Mouse (Mus musculus): Measurements from ENCODE around the gene Entr1. TPM values are rescaled to one million over a fixed set of nuclear protein-coding genes. Genes with fewer than 3 reads are reported as not detected.

Entr1 gene
- polyA plus RNA-seq, 1 experiment from 2014 or later = 160 TPM

DNA sequence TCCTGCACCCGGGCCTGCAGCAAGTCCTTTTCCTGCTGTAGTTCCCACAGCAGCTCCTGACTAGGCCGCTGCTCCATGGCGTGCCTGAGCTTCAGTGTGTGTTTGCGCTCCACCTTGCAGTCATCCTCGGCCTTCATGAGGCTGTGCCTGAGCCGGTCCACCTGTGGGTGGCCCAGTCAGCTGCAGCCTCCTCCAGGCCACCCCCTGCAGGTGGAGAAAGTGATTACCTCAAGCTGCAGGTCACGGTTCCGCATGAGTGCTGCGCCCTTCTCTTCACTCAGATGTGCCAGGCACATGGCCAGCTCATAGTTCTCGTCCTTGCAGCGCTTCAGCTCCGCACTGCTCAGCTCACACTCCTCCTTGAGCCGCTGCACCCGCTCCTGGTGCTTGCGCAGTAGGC lies 31.6 kb downstream of the Entr1 start:
- no peak for ATAC-seq (ENCODE audit: low FRiP score)
- H3K9me3 ChIP-seq (replicated peaks) = no peaks in the 10 kb centered on the region
- H3K4me2 ChIP-seq = no peak overlapping the region
- H3K36me3 ChIP-seq = no peaks in the 10 kb centered on the region
- 58% methylated on average over 15 of the region's 15 CpGs for WGBS
- H3K27me3 ChIP-seq (replicated peaks) = no peaks in the 10 kb centered on the region
- H3K4me3 ChIP-seq (replicated peaks) = no peak overlapping the region
- peaks cover 16% of the 10 kb centered on the region for H3K4me1 ChIP-seq
- H3K9ac ChIP-seq (replicated peaks) = no peak overlapping the region
- no peak overlapping the region for H3K27ac ChIP-seq (replicated peaks)

DNA sequence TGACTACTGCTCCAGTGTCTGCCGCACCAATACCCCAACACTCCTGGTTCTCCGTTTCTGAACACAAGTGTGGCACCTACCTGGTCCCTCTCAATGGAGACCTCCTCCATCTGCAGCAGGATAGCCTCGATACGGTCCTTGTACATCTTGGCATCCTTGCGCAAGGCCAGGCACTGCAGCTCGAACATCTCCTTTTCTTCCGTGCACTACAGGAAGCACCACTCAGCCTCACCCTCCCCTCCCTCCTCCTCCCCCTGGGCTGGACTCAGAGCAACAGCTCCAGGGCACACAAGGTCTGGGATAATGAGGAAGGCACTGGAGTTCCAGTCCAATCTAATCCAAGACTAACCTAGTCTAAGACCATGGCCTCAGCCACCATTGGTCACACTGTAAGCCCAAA lies 32.4 kb downstream of the Entr1 start:
- H3K9ac ChIP-seq (replicated peaks) = no peak overlapping the region
- 82% methylated on average over 7 of the region's 7 CpGs for WGBS
- no peak for ATAC-seq (ENCODE audit: low FRiP score)

DNA sequence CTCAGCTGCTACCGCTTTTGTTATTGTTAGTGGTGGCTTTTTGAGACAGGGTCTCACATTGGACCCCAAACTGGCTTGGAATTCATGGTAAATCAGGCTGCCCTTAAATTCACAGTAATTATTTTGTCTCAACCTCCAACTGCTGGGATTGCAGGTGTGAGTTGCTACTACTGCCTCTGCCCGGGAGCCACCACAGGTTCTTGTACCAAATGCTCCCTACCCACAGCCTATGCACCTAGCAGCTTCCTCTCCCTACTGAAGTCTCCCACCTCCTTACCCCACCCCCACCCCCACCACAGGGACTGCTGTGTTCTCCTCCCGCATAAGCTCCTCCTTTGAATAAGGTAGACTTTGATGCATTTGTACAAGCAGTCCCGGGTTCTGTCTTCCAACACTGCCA lies 32.9 kb downstream of the Entr1 start:
- WGBS = 87% methylated on average over 4 of the region's 4 CpGs
- no peak overlapping the region for H3K9ac ChIP-seq (replicated peaks)

More for the DNA sequence above, 32.4 kb downstream of the Entr1 start:
- Histone ChIP-seq H3K4me2 (no peak overlapping the region), H3K36me3 (no peaks in the 10 kb centered on the region), H3K9me3 (replicated peaks) (no peaks in the 10 kb centered on the region), H3K27me3 (replicated peaks) (no peaks in the 10 kb centered on the region), H3K27ac (replicated peaks) (no peak overlapping the region), H3K4me1 (peaks cover 17% of the 10 kb centered on the region), H3K4me3 (replicated peaks) (no peak overlapping the region)

DNA sequence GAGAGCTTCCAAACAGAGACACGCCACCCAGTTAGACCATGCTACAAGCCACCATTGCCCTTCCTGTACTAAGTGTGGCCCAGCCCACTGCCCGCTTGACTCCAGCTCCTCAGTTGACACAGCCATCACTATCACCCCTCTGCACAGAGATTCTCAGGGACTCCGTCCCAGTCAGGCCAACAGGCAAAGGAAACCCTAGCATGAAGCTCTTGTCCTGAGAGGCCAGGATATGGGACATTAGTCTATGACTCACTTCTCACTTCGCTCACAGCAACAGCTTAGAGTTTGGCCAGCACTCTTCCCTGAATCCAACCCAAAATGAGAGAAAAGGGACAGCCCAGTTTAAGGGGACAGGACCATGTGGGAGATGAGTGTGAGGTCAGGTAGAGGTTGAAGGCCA lies 34.7 kb downstream of the Entr1 start:
- ATAC-seq (ENCODE audit: low FRiP score) = no peak
- no peak overlapping the region for H3K4me2 ChIP-seq

More for the DNA sequence above, 32.9 kb downstream of the Entr1 start:
- Histone ChIP-seq H3K9me3 (replicated peaks) (no peaks in the 10 kb centered on the region), H3K4me2 (no peak overlapping the region), H3K4me3 (replicated peaks) (no peak overlapping the region), H3K27me3 (replicated peaks) (no peaks in the 10 kb centered on the region), H3K36me3 (no peaks in the 10 kb centered on the region), H3K4me1 (peaks cover 19% of the 10 kb centered on the region), H3K27ac (replicated peaks) (no peak overlapping the region)
- ATAC-seq (ENCODE audit: low FRiP score) = no peak

DNA sequence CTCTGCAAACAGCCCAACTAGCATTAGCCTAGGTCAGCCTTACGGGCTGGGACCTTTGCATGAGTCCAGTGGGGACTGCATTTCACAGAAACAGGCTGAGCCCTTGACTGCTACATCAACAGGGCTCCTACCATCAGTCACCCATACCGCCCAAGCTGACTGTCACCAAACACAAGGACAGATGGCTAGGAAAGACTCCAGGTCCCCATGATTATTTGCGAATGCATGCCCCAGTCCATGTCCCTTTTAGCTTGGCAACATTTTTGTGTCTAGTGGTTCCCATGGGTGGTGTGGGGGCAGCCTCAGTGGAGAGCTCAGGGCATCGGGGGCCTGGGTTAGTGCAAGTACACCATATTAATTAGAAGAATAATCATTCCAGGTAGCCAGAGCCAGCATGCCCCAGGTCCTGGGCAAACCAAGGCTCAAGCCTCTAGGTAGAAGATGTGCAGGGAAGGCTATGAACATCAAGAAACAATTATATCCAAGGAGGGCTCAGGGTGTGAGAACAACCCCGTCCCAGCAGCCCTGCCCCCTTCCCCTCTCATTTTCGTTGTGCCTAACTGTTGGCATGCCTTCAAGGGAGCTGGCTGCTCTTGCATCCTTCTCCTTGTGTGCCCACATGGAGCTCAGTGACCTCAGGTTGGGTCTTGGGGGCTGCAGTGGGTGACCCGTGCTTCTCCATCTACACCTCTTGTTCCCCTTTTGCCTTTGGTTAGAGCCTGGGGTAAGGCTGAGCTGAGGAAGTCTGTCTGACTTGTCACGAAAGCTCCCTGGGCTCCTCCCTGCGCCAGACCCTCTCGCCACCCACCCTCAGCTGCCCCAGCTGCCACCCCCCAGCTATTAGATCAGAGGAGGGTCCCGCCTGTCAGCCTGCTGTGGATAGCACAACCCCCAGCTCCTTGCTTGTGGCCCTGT lies 35.8 kb downstream of the Entr1 start:
- no peaks in the 10 kb centered on the region for H3K9me3 ChIP-seq (replicated peaks)
- H3K4me2 ChIP-seq = peak overlapping the region; percentile 84
- H3K4me1 ChIP-seq = peaks cover 34% of the 10 kb centered on the region
- peak overlapping the region; percentile 81 for H3K4me3 ChIP-seq (replicated peaks)
- H3K9ac ChIP-seq (replicated peaks) = peak overlapping the region; percentile 90
- H3K27me3 ChIP-seq (replicated peaks) = no peaks in the 10 kb centered on the region
- no peak overlapping the region for H3K27ac ChIP-seq (replicated peaks)
- peaks cover 21% of the 10 kb centered on the region for H3K36me3 ChIP-seq
- no peak for ATAC-seq (ENCODE audit: low FRiP score)
- WGBS = 87% methylated on average over 11 of the region's 11 CpGs

More for the DNA sequence above, 34.7 kb downstream of the Entr1 start:
- Histone ChIP-seq H3K27me3 (replicated peaks) (no peaks in the 10 kb centered on the region), H3K4me1 (peaks cover 32% of the 10 kb centered on the region), H3K27ac (replicated peaks) (no peak overlapping the region), H3K4me3 (replicated peaks) (no peak overlapping the region), H3K9me3 (replicated peaks) (no peaks in the 10 kb centered on the region), H3K9ac (replicated peaks) (no peak overlapping the region), H3K36me3 (peaks cover 10% of the 10 kb centered on the region)
- WGBS = 94% methylated on average over 4 of the region's 4 CpGs

DNA sequence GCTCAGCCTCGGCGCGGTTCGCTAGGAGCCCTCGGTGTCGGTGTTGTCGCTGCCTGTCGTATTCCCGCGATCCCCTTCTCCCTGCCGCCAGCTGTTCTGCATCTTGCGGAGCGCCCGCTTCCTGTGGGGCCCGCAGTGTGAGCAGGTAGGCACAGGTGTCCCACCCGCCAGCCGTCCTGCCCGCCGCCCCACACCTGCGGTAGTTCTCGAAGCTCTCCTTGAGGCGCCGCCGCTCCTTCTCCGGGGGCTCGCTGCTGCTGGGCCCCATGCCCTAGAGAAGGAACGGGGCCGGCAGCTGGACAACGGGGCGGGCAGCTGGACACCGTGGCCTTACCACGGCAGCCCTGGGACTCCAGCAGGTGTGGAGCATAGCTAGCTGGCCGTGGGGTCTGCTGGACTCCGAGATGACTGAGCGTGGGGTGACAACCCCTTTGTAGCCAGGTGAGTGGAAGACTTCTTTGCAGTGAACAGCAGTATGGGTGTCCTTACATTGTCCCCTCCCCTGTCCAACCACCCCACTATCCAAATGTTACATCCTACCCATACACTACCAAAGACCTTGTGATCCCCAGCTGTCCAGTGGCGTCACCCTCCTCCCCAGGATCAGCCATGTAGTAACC lies 36.7 kb downstream of the Entr1 start:
- whole genome bisulfite sequencing = 3% methylated on average over 36 of the region's 36 CpGs
- peak overlapping the region; percentile 90 for H3K9ac ChIP-seq (replicated peaks)
- H3K4me3 ChIP-seq (replicated peaks) = peak overlapping the region; percentile 81
- peak; percentile 48 for ATAC-seq (ENCODE audit: low FRiP score)
- H3K4me2 ChIP-seq = peak overlapping the region; percentile 84
- H3K27me3 ChIP-seq (replicated peaks) = no peaks in the 10 kb centered on the region
- no peaks in the 10 kb centered on the region for H3K9me3 ChIP-seq (replicated peaks)
- H3K36me3 ChIP-seq = peaks cover 30% of the 10 kb centered on the region
- H3K4me1 ChIP-seq = peaks cover 34% of the 10 kb centered on the region
- peak overlapping the region; percentile 93 for H3K27ac ChIP-seq (replicated peaks)

DNA sequence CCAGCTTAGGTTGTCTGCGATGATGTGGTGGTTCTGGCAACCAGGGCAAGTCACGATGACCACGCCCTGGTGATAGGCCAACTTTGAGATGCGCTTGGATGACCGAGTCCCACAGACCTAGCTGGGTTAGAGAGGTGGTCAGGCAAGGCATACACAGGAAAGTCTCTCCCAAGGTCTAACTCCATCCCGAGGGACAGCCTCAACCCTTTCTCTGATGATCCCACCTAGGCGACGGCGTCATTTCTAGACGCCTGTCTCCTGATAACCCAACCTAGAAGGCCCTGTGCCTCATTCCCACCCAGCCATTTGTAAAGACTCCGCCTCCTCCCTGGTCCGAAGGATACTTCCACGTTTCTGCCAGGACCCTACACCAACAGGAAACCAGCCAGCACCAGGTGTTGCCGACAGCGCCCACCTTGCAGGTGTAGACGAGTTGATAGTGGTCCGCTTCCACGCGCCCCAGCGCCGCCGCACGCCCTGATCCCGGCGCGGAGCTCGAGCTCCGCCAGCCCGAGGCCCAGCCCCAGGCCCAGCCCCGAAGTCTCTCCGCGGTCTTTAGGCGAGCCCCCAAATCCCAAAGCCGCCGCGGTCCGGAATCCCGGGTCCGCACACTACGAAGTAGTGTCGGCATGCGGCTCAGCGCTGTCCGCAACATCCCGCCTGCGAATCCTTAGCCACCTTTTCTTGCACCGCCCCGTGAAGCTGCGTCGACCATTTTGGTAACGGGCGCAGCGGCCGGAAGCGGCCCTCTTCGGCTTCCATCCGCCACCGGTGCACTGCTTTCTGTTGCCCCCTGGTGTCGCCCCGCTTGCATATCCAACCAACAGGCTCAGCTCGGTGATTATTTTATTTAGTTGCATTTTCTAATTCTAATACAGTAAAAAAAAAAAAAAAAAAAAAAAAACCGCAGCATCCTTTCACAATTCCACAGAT lies 37.5 kb downstream of the Entr1 start, which contains the start of gene Dnlz:
Gene Dnlz (minus strand): TSS at position 753 of the 933 bp plus-strand sequence.
- peaks cover 37% of the 10 kb centered on the region for H3K36me3 ChIP-seq
- 2% methylated on average over 62 of the region's 62 CpGs for WGBS
- ATAC-seq (ENCODE audit: low FRiP score) = peak; percentile 87

DNA sequence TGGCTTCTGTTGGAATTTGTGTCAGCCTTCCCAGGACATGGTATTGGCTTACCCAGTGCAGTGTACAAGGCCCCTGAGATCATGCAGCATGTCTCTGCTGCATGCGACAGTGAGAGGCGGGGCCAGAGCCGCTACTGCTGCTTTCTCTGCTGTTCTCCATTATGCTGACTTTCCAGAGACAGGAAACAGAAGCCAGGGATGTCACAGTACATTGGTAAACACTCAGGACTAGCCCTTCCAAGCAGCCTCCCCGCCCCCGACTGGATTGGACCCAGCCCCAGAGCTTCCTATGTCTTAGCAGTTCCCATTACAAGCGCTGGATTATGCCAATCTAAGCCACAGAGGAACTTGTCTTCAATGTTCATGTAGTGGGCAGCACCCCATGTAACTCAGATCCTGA lies 40.9 kb downstream of the Entr1 start:
- Histone ChIP-seq H3K4me2 (no peak overlapping the region), H3K9me3 (replicated peaks) (no peaks in the 10 kb centered on the region), H3K27me3 (replicated peaks) (no peaks in the 10 kb centered on the region), H3K4me1 (peaks cover 28% of the 10 kb centered on the region), H3K27ac (replicated peaks) (no peak overlapping the region), H3K4me3 (replicated peaks) (no peak overlapping the region), H3K9ac (replicated peaks) (no peak overlapping the region; the same call in 1 of the 2 replicates), H3K36me3 (peaks cover 66% of the 10 kb centered on the region)
- WGBS = 71% methylated on average over 6 of the region's 6 CpGs
- ATAC-seq (ENCODE audit: low FRiP score) = no peak

More for the DNA sequence above, 37.5 kb downstream of the Entr1 start, which contains the start of gene Dnlz:
- Histone ChIP-seq H3K27ac (replicated peaks) (peak within 1 kb of the TSS; percentile 93), H3K9ac (replicated peaks) (peak within 1 kb of the TSS; percentile 90), H3K4me2 (peak within 1 kb of the TSS; percentile 84), H3K27me3 (replicated peaks) (no peaks in the 10 kb centered on the region), H3K4me3 (replicated peaks) (peak within 1 kb of the TSS; percentile 81), H3K4me1 (peaks cover 34% of the 10 kb centered on the region), H3K9me3 (replicated peaks) (no peaks in the 10 kb centered on the region)

DNA sequence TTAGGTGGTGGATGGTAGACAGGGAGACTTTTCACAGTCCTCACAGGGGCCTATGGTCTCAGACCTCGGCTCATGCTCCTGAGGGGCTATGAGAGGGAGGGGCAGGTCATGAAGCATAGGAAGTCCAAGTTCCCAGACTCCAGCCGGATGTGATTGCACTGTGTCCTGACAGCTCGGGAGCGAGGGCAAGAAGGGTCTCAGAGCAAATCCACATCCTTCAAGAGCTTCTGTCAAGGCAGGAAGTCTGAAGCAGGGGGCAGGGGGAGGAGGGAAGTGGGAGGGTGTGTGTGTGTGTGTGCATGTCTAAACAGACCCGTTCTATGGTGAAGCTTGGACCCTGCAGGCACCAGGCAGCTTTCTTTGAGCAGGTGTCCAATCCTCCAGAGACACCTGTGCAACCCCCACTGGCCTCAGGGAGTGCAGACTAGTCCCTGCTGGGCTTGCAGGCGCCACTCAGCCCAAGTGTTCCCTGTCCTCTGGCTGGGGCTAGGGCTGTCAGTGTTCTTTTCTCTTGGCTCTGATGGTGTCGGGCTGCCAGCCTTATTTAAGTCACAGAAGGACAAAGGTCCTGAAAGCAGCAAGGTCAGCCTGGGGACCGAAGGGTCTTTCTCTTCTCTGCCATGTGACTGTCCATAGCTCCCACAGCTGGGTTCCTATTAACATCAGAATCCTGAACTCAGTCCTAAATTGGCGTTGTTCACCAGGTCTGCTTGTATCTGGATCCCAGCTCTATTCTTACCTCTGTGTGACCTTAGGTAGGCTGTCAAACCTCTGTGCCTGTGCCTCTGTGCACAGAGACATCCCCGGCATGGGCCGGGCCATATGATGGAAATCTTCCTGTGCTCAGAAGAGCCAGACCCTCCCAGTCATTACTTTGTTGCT lies 46.3 kb downstream of the Entr1 start:
- Histone ChIP-seq H3K9me3 (replicated peaks) (no peaks in the 10 kb centered on the region), H3K4me1 (peaks cover 7% of the 10 kb centered on the region; the same call in 1 of the 2 replicates), H3K27ac (replicated peaks) (peak overlapping the region; percentile 33; the same call in 1 of the 2 replicates), H3K9ac (replicated peaks) (no peak overlapping the region), H3K27me3 (replicated peaks) (no peaks in the 10 kb centered on the region), H3K4me2 (no peak overlapping the region), H3K36me3 (peaks cover 82% of the 10 kb centered on the region), H3K4me3 (replicated peaks) (no peak overlapping the region)
- 80% methylated on average over 11 of the region's 11 CpGs for WGBS
- no peak for ATAC-seq (ENCODE audit: low FRiP score)

DNA sequence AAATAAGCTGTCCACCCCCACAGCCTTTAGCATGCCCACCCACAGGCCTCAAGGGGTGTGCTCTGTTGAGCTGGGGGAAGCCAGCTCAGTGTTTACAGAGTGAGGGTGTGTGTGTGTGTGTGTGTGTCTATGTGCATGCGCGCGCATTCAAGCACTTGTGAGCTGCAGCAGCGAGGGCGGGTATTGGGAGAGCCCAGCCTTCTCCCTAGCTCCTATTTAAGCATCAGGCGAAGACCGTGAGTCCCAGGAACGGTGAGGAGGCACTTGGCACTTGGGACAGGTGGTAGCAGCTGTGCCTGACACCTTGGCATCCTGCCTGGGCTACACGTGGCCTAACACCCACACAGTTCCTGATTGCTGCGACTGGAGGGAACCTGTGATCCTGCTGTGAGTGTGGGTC lies 47.1 kb downstream of the Entr1 start:
- H3K27me3 ChIP-seq (replicated peaks) = no peaks in the 10 kb centered on the region
- H3K9me3 ChIP-seq (replicated peaks) = no peaks in the 10 kb centered on the region
- H3K4me1 ChIP-seq = 0 out of 2 replicates have a peak, but pooled peaks cover 7% of the 10 kb centered on the region
- no peak overlapping the region for H3K4me3 ChIP-seq (replicated peaks)
- H3K36me3 ChIP-seq = peaks cover 74% of the 10 kb centered on the region
- H3K9ac ChIP-seq (replicated peaks) = no peak overlapping the region
- H3K4me2 ChIP-seq = no peak overlapping the region
- 78% methylated on average over 10 of the region's 10 CpGs for WGBS
- ATAC-seq (ENCODE audit: low FRiP score) = no peak
- peak overlapping the region; percentile 33; the same call in 1 of the 2 replicates for H3K27ac ChIP-seq (replicated peaks)
